Mouse (Mus musculus): Measurements from ENCODE around the gene Gabrb1. TPM values are rescaled to one million over a fixed set of nuclear protein-coding genes. Genes with fewer than 3 reads are reported as not detected.
A peak's percentile ranks its signal among the peaks of the same experiment; 100 is the strongest.
"Not testable (repeated sequence)": the region's sequence is repeated elsewhere in the genome, so short reads cannot be mapped to it uniquely, and the experiment has no call there.

Gabrb1 gene
- polyA plus RNA-seq, 1 experiment from 2014 or later, result 0.33 TPM

DNA sequence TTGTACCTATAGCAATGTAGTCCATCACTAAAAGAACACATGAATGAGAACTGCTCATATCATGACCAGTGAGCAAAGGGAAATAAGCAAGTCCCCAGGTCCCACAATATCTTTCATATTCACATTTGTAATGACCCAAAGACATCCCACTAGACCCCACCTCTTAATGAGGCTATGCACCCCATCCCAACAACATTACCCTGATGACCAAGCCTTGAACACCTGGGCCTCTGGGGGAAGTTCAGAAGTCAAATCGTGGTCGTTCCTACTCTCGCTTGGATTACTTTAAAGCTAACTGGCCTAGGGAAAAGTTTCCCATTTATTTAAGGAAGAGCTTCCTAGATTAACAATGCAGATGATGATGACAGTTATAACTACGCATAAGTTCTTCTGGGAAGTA is 318.2 kb downstream of the Gabrb1 start:
- WGBS, result 85% methylated on average over 4 of the region's 4 CpGs
- Histone ChIP-seq H3K4me1 (replicated peaks) (peaks cover 9% of the 10 kb centered on the region; the same call in 1 of the 2 replicates), H3K9me3 (no peaks in the 10 kb centered on the region), H3K36me3 (no peaks in the 10 kb centered on the region), H3K4me3 (no peak overlapping the region), H3K27ac (no peak overlapping the region), H3K27me3 (ENCODE audit: insufficient read depth, poor library complexity, severe bottlenecking) (no peaks in the 10 kb centered on the region)
- no peak for DNase-seq (ENCODE audit: low spot score)

DNA sequence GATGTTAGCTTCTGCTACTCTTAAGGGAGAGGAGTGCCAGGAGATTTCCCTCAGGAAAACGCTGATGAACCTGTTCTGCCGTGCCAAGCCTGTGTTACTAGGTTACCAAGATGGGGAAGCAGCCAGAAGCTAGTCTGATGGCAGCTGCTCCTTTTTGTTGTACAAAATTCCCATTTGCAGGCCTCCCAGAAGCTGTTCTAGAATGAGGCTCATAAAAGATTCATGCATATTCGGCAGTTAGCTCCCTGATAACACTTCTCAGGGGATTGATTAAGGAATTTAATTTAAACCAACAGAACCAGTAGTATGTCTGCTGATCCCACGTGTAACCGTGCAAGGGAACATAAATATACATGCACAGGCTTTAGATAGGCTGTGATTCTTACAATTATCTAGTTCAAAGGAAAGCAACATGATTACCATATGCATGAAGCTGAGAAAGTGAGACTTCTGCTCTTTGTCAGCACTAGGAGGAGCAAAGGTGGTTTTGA is 318.7 kb downstream of the Gabrb1 start:
- WGBS, result 43% methylated on average over 5 of the region's 5 CpGs
- H3K4me1 ChIP-seq (replicated peaks), result peaks cover 9% of the 10 kb centered on the region; the same call in 1 of the 2 replicates
- no peak overlapping the region for H3K27ac ChIP-seq
- DNase-seq (ENCODE audit: low spot score), result peak; percentile 16
- no peaks in the 10 kb centered on the region for H3K9me3 ChIP-seq
- H3K4me3 ChIP-seq, result no peak overlapping the region
- H3K27me3 ChIP-seq (ENCODE audit: insufficient read depth, poor library complexity, severe bottlenecking), result no peaks in the 10 kb centered on the region
- H3K36me3 ChIP-seq, result no peaks in the 10 kb centered on the region

DNA sequence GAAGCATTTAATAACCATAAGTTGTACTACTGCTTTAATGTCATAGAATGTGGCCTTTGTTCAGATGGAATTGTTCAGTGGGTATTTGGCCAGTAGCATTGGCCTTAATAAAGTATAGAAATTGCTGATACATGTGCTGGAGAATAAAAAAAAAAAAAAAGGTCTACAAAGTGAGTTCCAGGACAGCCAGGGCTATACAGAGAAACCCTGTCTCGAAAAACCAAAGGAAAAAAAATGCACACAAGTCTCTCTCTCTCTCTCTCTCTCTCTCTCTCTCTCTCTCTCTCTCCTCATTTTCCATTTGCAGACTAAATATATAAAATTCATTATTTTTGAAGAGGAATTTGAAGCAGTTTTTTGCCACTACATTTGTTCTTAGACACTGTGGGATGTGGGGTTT is 328.6 kb downstream of the Gabrb1 start:
- H3K4me1 ChIP-seq (replicated peaks), result no peaks in the 10 kb centered on the region
- H3K27ac ChIP-seq, result no peak overlapping the region
- no peak overlapping the region for H3K4me3 ChIP-seq
- H3K27me3 ChIP-seq (ENCODE audit: insufficient read depth, poor library complexity, severe bottlenecking), result no peaks in the 10 kb centered on the region
- 72% methylated on average over 1 of the region's 1 CpGs for WGBS
- no peak for DNase-seq (ENCODE audit: low spot score)
- H3K36me3 ChIP-seq, result no peaks in the 10 kb centered on the region
- no peaks in the 10 kb centered on the region for H3K9me3 ChIP-seq

DNA sequence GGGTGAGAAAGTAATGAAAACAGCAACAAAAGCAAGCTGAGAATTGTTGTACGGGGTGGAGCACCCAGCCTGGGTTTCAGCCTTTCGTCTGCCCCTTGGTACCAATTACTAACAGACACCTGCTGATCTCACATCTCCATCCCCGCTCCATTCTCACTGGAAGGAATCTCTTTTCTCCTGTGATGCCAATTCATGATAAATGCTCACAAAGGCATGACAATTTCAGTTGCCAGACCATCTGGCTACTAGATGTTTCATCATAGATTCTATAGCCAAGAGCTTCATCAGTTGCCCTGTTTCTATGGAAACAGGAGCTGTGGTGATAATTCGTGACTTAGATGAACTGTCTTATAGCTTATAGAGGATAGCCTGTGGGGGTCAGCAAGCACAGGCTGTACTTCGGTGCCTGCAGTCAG is 329.1 kb downstream of the Gabrb1 start:
- Histone ChIP-seq H3K9me3 (no peaks in the 10 kb centered on the region), H3K27me3 (ENCODE audit: insufficient read depth, poor library complexity, severe bottlenecking) (no peaks in the 10 kb centered on the region), H3K27ac (no peak overlapping the region), H3K4me3 (no peak overlapping the region), H3K4me1 (replicated peaks) (no peaks in the 10 kb centered on the region), H3K36me3 (no peaks in the 10 kb centered on the region)
- no peak for DNase-seq (ENCODE audit: low spot score)
- WGBS, result 67% methylated on average over 5 of the region's 5 CpGs

DNA sequence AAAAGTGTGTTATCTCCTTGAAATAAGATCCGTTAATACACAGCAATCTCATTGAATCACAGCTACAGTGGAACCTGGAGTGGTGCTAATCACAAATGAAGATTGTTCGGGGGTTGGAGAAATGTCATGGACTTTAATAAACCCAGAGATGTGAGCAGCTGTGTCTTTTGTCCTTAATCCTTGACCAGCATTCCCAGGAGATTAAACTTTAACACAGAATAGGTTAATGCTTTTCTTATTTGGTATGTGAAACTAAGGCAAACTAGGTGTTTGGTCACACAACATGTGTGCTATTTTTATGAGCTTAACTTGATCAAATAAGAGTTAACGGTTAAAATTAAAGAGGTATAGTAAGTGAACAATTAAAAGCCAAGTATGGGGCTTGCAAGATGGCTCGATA is 341.6 kb downstream of the Gabrb1 start:
- H3K9me3 ChIP-seq, result no peaks in the 10 kb centered on the region
- no peaks in the 10 kb centered on the region for H3K36me3 ChIP-seq
- no peaks in the 10 kb centered on the region for H3K4me1 ChIP-seq (replicated peaks)
- DNase-seq (ENCODE audit: low spot score), result no peak
- no peaks in the 10 kb centered on the region for H3K27me3 ChIP-seq (ENCODE audit: insufficient read depth, poor library complexity, severe bottlenecking)
- no peak overlapping the region for H3K4me3 ChIP-seq
- H3K27ac ChIP-seq, result no peak overlapping the region
- WGBS, result 84% methylated on average over 4 of the region's 4 CpGs

DNA sequence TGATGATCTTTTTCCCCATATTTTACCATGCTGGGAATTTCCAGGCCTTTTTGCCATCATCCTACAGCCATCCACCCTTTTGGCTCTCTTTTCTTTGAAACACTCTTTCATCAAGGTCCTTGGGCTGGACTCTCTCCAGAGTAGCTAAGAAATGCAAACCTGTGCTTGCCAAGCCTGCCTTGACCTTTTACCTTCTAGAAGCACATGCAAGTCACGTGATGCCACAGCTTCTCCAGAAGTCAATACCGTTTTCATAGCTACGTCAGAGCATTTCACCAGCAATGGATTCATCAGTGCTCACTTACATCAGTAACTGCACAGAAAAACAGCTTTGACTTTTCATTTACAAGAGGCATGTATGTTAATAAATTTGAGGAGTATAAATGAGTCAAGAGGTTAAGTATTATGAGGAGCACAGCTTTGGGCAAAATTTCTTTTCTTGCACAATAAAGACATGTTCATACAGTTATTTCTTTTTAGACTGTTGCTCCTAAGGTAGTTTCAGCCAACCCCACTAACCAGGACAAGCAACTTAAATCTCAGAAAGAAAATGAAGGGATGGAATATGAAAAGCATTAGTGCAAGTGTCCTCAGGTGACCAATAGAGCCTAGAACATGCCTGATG is 346.0 kb downstream of the Gabrb1 start:
- H3K27me3 ChIP-seq (ENCODE audit: insufficient read depth, poor library complexity, severe bottlenecking), result no peaks in the 10 kb centered on the region
- H3K36me3 ChIP-seq, result no peaks in the 10 kb centered on the region
- no peaks in the 10 kb centered on the region for H3K9me3 ChIP-seq
- no peak overlapping the region for H3K4me3 ChIP-seq
- no peak for DNase-seq (ENCODE audit: low spot score)
- no peak overlapping the region for H3K27ac ChIP-seq
- no peaks in the 10 kb centered on the region for H3K4me1 ChIP-seq (replicated peaks)
- 85% methylated on average over 3 of the region's 3 CpGs for WGBS

DNA sequence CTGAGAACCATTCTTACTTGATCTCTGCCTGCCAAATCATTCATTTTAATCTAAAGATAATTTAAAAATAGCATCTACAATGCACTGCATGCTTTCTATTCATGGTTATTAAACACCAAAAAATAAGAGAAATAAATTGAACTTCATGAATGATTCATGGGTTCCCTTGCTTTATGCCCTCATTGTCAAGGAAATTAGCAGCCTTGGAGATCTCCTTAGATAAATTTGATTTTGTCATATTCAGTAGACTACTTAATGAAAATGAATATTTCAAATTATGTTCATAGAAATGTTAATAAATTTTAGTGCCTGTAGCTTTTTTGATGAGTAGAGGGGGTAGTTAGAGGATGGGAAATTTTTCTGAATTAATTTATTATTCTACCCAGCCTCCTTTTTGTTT is 379.0 kb downstream of the Gabrb1 start:
- no peaks in the 10 kb centered on the region for H3K9me3 ChIP-seq
- H3K4me3 ChIP-seq, result no peak overlapping the region
- no peaks in the 10 kb centered on the region for H3K4me1 ChIP-seq (replicated peaks)
- no peaks in the 10 kb centered on the region for H3K27me3 ChIP-seq (ENCODE audit: insufficient read depth, poor library complexity, severe bottlenecking)
- H3K36me3 ChIP-seq, result no peaks in the 10 kb centered on the region
- H3K27ac ChIP-seq, result no peak overlapping the region
- DNase-seq (ENCODE audit: low spot score), result no peak

DNA sequence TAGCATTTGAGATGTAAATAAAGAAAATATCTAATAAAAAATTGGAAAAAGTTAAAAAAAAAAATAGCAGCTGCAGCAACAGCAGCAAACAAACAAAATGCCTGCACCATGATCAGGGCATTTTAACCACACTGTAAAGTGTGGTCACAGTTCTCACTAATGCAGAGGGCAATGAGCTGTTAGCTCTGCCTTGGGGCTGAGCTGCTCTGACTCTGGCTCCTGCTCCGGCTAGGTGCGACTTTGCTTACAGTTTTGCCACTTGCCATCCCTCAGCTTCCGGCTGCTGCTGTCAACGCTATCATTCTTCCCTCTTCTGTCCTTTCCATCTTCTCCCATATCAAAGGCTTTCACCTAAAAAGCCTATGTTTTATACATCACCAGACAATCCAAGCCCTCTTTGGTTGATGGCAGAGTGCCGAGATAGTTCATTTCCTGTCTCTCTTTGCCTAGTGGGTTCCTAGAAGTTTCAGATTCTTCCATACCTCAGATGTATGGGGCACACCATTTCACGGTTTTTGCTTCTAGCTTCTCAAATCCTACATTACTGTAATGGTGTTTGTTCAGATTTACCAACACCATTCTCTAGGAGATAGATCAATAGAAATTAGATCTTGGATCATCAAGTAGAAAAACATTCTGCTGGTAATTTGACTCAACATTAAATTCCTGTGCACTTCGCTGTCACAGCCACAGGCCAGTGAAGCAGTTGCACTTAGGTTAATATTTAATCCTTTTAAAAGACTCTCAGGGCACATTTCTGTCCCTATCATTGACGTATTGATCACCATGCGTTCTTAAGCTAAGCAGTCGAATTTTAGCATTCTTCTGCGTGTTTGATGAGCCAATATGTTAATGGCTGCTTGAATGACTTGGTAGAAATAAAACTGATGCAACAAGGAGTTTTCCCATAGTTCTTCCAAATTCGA is 385.6 kb downstream of the Gabrb1 start:
- H3K4me3 ChIP-seq, result no peak overlapping the region
- H3K27me3 ChIP-seq (ENCODE audit: insufficient read depth, poor library complexity, severe bottlenecking), result no peaks in the 10 kb centered on the region
- no peak for DNase-seq (ENCODE audit: low spot score)
- no peaks in the 10 kb centered on the region for H3K9me3 ChIP-seq
- H3K4me1 ChIP-seq (replicated peaks), result no peaks in the 10 kb centered on the region
- H3K27ac ChIP-seq, result no peak overlapping the region
- 82% methylated on average over 12 of the region's 12 CpGs for WGBS
- H3K36me3 ChIP-seq, result no peaks in the 10 kb centered on the region

DNA sequence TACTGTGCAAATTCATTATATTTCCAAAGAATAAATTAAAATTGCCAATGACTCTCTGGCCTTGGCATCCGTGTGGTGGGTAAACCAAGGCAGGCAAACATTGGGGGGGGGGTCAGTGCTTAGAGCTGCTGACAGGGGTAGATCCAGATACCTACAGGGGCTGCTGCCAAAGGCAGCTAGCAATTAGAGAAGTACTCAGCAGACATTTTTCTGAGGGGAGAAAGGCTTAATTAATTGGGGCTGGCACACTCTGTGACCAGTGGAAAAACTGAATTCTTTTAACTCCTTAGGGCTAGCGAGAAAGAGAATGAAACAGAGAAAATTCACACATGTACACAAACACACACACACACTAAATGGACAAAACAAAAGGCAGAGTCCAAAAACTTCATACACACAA is 388.3 kb downstream of the Gabrb1 start:
- Histone ChIP-seq H3K4me1 (replicated peaks) (no peaks in the 10 kb centered on the region), H3K36me3 (no peaks in the 10 kb centered on the region), H3K27me3 (ENCODE audit: insufficient read depth, poor library complexity, severe bottlenecking) (no peaks in the 10 kb centered on the region), H3K4me3 (no peak overlapping the region), H3K9me3 (no peaks in the 10 kb centered on the region), H3K27ac (no peak overlapping the region)
- DNase-seq (ENCODE audit: low spot score), result no peak
- 84% methylated on average over 2 of the region's 2 CpGs for WGBS

DNA sequence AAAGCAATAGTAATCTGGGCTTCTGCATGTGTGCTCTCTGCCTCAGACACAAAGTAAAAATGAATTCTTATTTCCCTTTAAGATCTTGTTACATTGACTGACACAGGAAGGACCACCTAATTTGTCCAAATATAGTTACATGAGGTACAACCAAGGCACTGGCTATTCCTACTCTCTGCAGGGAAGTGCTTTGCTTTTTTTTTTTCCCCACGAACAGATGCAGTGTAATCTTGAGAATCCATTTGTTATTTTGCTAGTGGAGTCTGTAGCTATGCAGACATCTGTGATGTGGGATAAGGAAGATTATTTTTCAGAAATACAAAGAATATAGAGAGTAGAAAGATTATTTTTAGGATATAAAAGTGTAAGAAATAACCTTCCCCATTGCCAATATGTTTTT is 406.2 kb downstream of the Gabrb1 start:
- 76% methylated on average over 1 of the region's 1 CpGs for WGBS

DNA sequence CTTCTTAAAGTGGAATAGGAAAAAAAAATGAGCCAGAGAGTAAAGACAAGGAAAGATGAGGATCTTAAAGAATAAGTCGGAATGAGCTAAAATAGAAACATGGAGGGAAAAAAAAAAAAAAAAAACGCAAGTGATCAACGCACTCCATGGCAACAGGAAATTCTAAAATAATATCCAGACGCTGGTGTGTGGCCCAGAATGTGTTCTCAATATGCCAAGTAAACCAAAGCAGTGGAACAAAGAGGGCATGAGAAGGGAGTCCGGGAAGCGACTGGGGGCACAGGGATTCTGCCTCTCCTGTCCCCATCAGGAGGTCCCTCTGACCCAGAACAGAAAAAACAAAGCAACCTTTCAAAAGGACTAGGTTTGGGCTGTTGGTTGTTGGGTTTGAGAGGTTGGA is 410.9 kb downstream of the Gabrb1 start:
- 60% methylated on average over 6 of the region's 6 CpGs for WGBS
- H3K27me3 ChIP-seq (ENCODE audit: insufficient read depth, poor library complexity, severe bottlenecking), result no peaks in the 10 kb centered on the region
- H3K36me3 ChIP-seq, result no peaks in the 10 kb centered on the region

More for the DNA sequence above, 406.2 kb downstream of the Gabrb1 start:
- H3K4me3 ChIP-seq, result no peak overlapping the region
- H3K36me3 ChIP-seq, result no peaks in the 10 kb centered on the region
- H3K27ac ChIP-seq, result no peak overlapping the region
- no peaks in the 10 kb centered on the region for H3K9me3 ChIP-seq
- H3K4me1 ChIP-seq (replicated peaks), result no peaks in the 10 kb centered on the region
- no peaks in the 10 kb centered on the region for H3K27me3 ChIP-seq (ENCODE audit: insufficient read depth, poor library complexity, severe bottlenecking)
- no peak for DNase-seq (ENCODE audit: low spot score)

DNA sequence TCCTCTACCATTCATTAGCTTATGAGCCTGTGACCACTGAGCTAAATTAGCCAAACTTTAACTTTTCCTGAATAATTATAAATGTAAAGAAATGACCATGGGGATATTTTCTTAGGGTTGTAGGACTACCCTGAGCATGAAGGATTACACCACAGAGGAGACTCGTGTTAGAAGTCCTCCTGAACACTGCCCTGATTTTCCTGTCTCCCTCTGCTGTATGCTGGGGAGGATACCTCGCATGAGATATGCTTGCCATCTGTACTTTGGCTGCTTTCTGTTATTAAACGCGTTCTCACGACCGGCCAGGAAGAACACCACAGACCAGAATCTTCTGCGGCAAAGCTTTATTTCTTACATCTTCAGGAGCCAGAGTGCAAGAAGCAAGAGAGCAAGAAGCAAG is 411.5 kb downstream of the Gabrb1 start:
- 88% methylated on average over 7 of the region's 7 CpGs for WGBS
- not testable (repeated sequence) for DNase-seq (ENCODE audit: low spot score); H3K9me3 ChIP-seq

More for the DNA sequence above, 410.9 kb downstream of the Gabrb1 start:
- Histone ChIP-seq H3K4me3 (no peak overlapping the region), H3K4me1 (replicated peaks) (no peaks in the 10 kb centered on the region), H3K27ac (no peak overlapping the region), H3K9me3 (no peaks in the 10 kb centered on the region)
- no peak for DNase-seq (ENCODE audit: low spot score)

DNA sequence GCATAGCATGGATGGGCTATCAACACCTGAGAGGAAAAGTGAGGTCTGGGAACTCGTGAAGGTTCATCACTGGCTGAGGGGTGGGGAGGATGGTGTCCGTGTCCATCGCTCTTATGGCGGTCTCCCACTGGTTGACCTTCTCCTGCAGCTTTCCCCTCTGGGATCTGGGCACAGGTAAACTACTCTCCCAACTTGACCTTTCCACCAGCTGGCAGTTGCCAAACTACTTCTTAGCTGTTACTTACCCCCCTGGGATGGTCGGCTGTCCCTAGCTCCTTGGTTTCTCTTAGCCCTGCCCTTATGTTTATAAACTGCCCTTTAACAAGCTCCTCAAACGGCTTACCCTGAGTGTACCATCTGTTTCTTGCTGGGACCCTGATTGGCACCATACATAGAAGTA is 418.9 kb downstream of the Gabrb1 start:
- no peak for DNase-seq (ENCODE audit: low spot score)
- WGBS, result 93% methylated on average over 6 of the region's 6 CpGs

More for the DNA sequence above, 411.5 kb downstream of the Gabrb1 start:
- not testable (repeated sequence) for H3K36me3 ChIP-seq; H3K4me3 ChIP-seq; H3K4me1 ChIP-seq (replicated peaks); H3K27ac ChIP-seq; H3K27me3 ChIP-seq (ENCODE audit: insufficient read depth, poor library complexity, severe bottlenecking)

More for the DNA sequence above, 418.9 kb downstream of the Gabrb1 start:
- no peaks in the 10 kb centered on the region for H3K27me3 ChIP-seq (ENCODE audit: insufficient read depth, poor library complexity, severe bottlenecking)
- H3K9me3 ChIP-seq, result 0 out of 2 replicates have a peak, but pooled peaks cover 4% of the 10 kb centered on the region
- H3K27ac ChIP-seq, result no peak overlapping the region
- H3K4me1 ChIP-seq (replicated peaks), result no peaks in the 10 kb centered on the region
- H3K4me3 ChIP-seq, result no peak overlapping the region
- H3K36me3 ChIP-seq, result no peaks in the 10 kb centered on the region

Measured in hindbrain, embryonic 10.5 days (tissue).